Mouse (Mus musculus): ENCODE measurements at regions not wholly inside any gene's neighbourhood (a gene's known extent, or its start where the extent isn't known, plus 50 kb on each side); places are given as distances from the start of the nearest gene placed in this dataset.

DNA sequence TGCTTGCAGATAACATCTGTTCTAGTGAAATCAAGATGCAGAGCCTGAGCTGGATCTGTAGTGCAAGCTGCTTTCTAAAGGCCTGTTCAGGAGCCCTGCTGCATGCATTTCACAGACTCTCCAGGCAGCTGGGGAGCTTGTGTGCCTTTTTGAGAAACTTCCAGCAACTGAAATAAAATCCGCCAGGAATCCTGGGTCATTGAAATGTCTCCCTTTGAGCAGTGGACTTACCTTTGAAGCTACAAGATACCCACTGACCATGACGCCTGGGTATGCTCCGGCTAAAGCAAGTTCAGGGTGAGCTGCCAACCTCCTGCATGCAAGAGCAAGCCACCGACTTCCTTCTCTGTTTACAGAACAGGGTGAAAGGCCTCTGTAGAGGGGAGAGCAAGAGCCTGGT lies 278.7 kb downstream of the Cenpw start:
- H3K27ac ChIP-seq, result no peak overlapping the region
- WGBS, result 25% methylated on average over 4 of the region's 4 CpGs
- no peaks in the 10 kb centered on the region for H3K27me3 ChIP-seq (replicated peaks)
- no peak overlapping the region for H3K4me2 ChIP-seq (replicated peaks)
- H3K9ac ChIP-seq, result no peak overlapping the region
- no peaks in the 10 kb centered on the region for H3K4me1 ChIP-seq (replicated peaks)
- no peaks in the 10 kb centered on the region for H3K36me3 ChIP-seq
- ATAC-seq, result no peak
- H3K4me3 ChIP-seq (replicated peaks), result no peak overlapping the region
- H3K9me3 ChIP-seq, result no peaks in the 10 kb centered on the region

DNA sequence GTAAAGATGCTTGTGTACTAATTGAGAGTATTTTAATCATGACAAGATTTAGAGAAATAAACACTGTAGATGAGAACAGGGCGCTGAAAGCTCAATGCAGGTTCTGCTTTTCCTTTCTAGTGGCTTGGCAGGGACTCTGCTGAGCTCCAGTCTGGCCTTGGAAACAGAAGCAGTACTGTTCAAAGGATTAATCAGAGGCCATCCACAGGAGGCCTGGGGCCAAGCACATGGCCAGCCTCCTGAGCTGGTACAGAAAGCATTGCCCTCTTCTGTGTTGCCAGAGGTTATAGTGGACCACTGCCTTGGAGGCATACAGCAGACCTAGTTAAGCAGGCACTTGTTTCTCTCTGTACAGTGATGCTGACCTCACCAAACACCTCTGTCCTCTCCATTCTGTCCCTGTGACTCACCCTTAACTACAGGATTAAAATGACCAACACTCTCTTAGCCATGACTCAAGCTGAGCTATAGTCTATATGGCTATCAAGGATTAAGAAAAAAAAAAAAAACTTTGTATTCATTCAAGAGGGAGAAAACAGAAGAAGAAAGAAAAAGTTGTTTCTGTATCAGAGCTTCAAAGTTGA lies 302.5 kb downstream of the Cenpw start:
- H3K36me3 ChIP-seq, result no peaks in the 10 kb centered on the region
- no peaks in the 10 kb centered on the region for H3K9me3 ChIP-seq
- 47% methylated on average over 1 of the region's 1 CpGs for WGBS
- no peak overlapping the region for H3K27ac ChIP-seq
- no peak overlapping the region for H3K4me3 ChIP-seq (replicated peaks)
- H3K9ac ChIP-seq, result no peak overlapping the region
- no peaks in the 10 kb centered on the region for H3K4me1 ChIP-seq (replicated peaks)
- no peaks in the 10 kb centered on the region for H3K27me3 ChIP-seq (replicated peaks)
- no peak for ATAC-seq
- no peak overlapping the region for H3K4me2 ChIP-seq (replicated peaks)

DNA sequence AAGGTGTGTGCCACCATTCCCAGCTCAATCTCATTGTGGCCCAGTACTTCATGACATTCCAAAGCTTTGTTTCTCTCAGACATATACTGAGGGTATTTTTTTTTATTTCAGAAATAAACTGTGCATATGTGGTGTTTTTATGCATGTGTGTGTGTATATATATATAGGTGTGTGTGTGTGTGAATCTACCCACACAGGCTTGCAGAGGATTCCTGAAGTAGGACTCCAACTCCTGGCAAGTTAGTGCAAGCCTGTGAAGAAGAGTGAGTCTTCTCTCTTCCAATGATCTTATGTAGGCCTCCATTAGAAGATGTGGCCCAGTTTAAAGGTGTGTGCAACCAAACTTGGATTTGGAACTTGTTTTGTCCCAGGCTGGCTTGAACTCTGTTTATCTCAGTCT lies 328.9 kb upstream of the Rspo3 start:
- Histone ChIP-seq H3K4me1 (replicated peaks) (no peaks in the 10 kb centered on the region), H3K27me3 (replicated peaks) (no peaks in the 10 kb centered on the region), H3K36me3 (no peaks in the 10 kb centered on the region), H3K4me3 (replicated peaks) (no peak overlapping the region), H3K4me2 (replicated peaks) (no peak overlapping the region), H3K27ac (no peak overlapping the region), H3K9me3 (no peaks in the 10 kb centered on the region), H3K9ac (no peak overlapping the region)
- ATAC-seq, result no peak

- Histone ChIP-seq H3K9ac (no peak overlapping the region), H3K36me3 (no peaks in the 10 kb centered on the region), H3K9me3 (no peaks in the 10 kb centered on the region), H3K27me3 (replicated peaks) (no peaks in the 10 kb centered on the region), H3K4me1 (replicated peaks) (no peaks in the 10 kb centered on the region), H3K27ac (no peak overlapping the region), H3K4me2 (replicated peaks) (no peak overlapping the region), H3K4me3 (replicated peaks) (no peak overlapping the region)
- ATAC-seq, result no peak
- whole genome bisulfite sequencing, result 21% methylated on average over 2 of the region's 2 CpGs
These were observed 320.2 kb upstream of the Rspo3 start for GRCm38 (mm10) chr10:29855749-29856313.

GRCm38 (mm10) chr10:29852516-29852915 lies 316.8 kb upstream of the Rspo3 start:
- no peaks in the 10 kb centered on the region for H3K9me3 ChIP-seq
- H3K4me2 ChIP-seq (replicated peaks), result no peak overlapping the region
- H3K9ac ChIP-seq, result no peak overlapping the region
- 60% methylated on average over 2 of the region's 2 CpGs for WGBS
- H3K4me1 ChIP-seq (replicated peaks), result no peaks in the 10 kb centered on the region
- no peak overlapping the region for H3K27ac ChIP-seq
- no peak overlapping the region for H3K4me3 ChIP-seq (replicated peaks)
- no peaks in the 10 kb centered on the region for H3K36me3 ChIP-seq
- no peak for ATAC-seq
- H3K27me3 ChIP-seq (replicated peaks), result no peaks in the 10 kb centered on the region

DNA sequence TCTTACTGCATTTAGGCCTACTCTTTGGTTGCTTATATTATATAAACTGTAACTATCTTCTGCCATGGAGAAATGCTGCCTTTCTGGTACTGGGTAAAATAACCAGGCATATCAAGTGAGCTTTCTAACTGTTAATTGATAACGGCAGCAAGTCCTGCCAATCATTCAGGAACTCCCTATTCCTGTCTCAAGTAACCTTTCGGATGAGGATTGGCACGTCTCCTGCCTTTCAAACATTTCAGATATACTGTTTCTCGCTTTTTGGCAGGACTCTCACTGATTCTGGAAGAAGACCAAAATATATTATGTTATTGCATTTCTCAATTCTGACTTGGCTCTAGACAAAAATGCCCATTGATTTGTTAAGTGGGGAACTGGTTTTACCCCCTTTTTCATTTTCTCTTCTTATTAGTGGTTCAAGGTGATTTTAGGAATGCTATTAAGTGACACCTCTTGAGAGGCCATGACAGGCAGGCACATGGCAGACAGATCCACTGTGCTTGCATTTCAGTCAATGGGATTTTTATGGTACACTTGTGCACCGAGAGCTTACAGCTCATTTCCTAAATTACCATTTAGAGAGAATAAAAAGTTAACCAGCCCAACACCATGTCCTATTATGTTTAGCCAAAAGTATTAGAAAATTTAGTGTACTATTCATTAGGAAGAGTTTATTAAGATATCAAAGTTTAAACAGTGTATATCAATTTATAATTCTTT lies 289.4 kb upstream of the Rspo3 start:
- no peak overlapping the region for H3K4me3 ChIP-seq (replicated peaks)
- H3K9ac ChIP-seq, result no peak overlapping the region
- no peaks in the 10 kb centered on the region for H3K36me3 ChIP-seq
- no peaks in the 10 kb centered on the region for H3K27me3 ChIP-seq (replicated peaks)
- H3K9me3 ChIP-seq, result no peaks in the 10 kb centered on the region
- no peaks in the 10 kb centered on the region for H3K4me1 ChIP-seq (replicated peaks)
- H3K27ac ChIP-seq, result no peak overlapping the region
- no peak overlapping the region for H3K4me2 ChIP-seq (replicated peaks)
- 72% methylated on average over 5 of the region's 5 CpGs for WGBS
- no peak for ATAC-seq

- no peak overlapping the region for H3K9ac ChIP-seq
- no peaks in the 10 kb centered on the region for H3K27me3 ChIP-seq (replicated peaks)
- no peak overlapping the region for H3K4me3 ChIP-seq (replicated peaks)
- no peaks in the 10 kb centered on the region for H3K36me3 ChIP-seq
- no peak overlapping the region for H3K4me2 ChIP-seq (replicated peaks)
- H3K27ac ChIP-seq, result no peak overlapping the region
- H3K4me1 ChIP-seq (replicated peaks), result no peaks in the 10 kb centered on the region
- no peak for ATAC-seq
- no peaks in the 10 kb centered on the region for H3K9me3 ChIP-seq
These were observed 288.7 kb upstream of the Rspo3 start for GRCm38 (mm10) chr10:29824413-29824812.

- no peak for ATAC-seq
- H3K36me3 ChIP-seq, result no peaks in the 10 kb centered on the region
- no peaks in the 10 kb centered on the region for H3K4me1 ChIP-seq (replicated peaks)
- H3K4me2 ChIP-seq (replicated peaks), result no peak overlapping the region
- WGBS, result 65% methylated on average over 2 of the region's 2 CpGs
- no peaks in the 10 kb centered on the region for H3K9me3 ChIP-seq
- H3K4me3 ChIP-seq (replicated peaks), result no peak overlapping the region
- H3K9ac ChIP-seq, result no peak overlapping the region
- no peaks in the 10 kb centered on the region for H3K27me3 ChIP-seq (replicated peaks)
- H3K27ac ChIP-seq, result no peak overlapping the region
These were observed 287.5 kb upstream of the Rspo3 start for GRCm38 (mm10) chr10:29823177-29823576.

DNA sequence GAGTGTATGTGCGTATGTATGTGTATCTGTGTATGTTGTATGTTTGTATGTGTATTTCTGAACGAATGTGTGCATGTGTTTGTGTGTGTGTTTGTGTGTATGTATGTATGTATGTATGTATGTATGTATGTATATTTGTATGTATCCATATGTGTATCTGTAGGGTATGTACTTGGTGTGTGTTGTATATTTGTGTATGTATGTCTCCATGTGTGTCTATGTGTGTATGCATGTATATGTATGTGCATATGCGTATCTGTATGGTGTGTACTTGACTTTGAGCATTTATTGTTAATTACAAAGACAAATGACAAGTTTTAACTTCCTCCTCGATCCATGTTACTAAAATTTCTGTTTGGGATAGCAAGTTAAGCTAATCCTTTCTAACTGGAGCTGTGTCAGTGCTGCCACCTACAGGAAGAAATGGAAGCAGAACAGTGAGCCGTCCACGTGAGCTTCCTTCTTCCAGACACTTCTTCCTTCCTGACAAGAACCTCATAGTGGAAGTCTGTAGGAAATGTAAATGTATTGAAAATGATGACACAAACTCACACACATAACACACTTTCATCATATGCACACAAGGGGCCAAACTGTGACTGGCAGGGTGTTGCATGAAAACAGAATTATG lies 268.4 kb upstream of the Rspo3 start:
- ATAC-seq, result peak; percentile 66; the same call in 1 of the 2 replicates
- Histone ChIP-seq H3K36me3 (no peaks in the 10 kb centered on the region), H3K4me3 (replicated peaks) (no peak overlapping the region), H3K27ac (no peak overlapping the region), H3K4me2 (replicated peaks) (no peak overlapping the region), H3K4me1 (replicated peaks) (no peaks in the 10 kb centered on the region), H3K27me3 (replicated peaks) (no peaks in the 10 kb centered on the region), H3K9ac (no peak overlapping the region), H3K9me3 (no peaks in the 10 kb centered on the region)
- WGBS, result 41% methylated on average over 6 of the region's 6 CpGs

DNA sequence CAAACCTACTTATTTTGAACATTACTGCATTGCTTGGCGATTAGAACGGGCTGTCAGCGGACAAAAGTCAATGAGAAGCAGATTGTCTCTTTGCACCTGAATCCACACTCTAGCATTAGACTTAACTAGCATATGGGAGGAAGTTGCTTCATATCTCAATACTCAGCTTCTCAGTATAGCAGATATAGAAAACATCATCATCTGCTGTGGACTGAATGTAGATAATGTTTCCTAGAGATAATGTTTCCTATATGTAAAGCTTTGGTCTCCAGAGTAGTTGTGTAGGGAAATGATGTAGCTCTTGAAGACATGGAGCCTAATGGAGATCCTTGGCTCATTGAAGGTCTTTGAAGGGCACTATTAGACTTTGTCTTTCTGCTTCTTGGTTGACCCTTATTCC lies 267.0 kb upstream of the Rspo3 start:
- WGBS, result 91% methylated on average over 3 of the region's 3 CpGs
- no peak for ATAC-seq
- H3K9me3 ChIP-seq, result no peaks in the 10 kb centered on the region
- H3K4me2 ChIP-seq (replicated peaks), result no peak overlapping the region
- H3K27me3 ChIP-seq (replicated peaks), result no peaks in the 10 kb centered on the region
- no peak overlapping the region for H3K9ac ChIP-seq
- no peaks in the 10 kb centered on the region for H3K36me3 ChIP-seq
- no peaks in the 10 kb centered on the region for H3K4me1 ChIP-seq (replicated peaks)
- H3K27ac ChIP-seq, result no peak overlapping the region
- H3K4me3 ChIP-seq (replicated peaks), result no peak overlapping the region

DNA sequence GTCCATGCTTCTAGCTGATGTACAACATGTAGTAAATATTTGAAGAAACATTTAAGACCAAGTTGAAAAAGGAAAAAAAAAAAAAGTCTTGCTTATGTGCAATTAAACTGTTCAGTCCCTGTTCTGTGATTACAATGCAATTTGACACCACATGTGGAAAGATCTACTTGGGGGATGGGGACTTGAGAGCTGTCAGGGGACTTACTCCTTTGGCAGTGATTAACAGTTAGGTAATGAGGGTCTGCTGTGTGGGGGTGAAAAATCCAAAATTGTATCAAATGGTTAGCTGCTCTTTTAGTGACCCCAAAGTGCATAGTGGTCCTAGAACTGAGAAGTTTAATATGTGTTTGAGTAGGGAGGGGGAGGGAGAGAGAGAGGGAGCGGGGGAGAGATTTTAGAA lies 259.0 kb upstream of the Rspo3 start:
- no peak overlapping the region for H3K4me2 ChIP-seq (replicated peaks)
- ATAC-seq, result no peak
- no peaks in the 10 kb centered on the region for H3K9me3 ChIP-seq
- H3K9ac ChIP-seq, result no peak overlapping the region
- no peak overlapping the region for H3K4me3 ChIP-seq (replicated peaks)
- no peaks in the 10 kb centered on the region for H3K27me3 ChIP-seq (replicated peaks)
- 86% methylated on average over 1 of the region's 1 CpGs for WGBS
- H3K4me1 ChIP-seq (replicated peaks), result no peaks in the 10 kb centered on the region
- no peak overlapping the region for H3K27ac ChIP-seq
- H3K36me3 ChIP-seq, result no peaks in the 10 kb centered on the region

DNA sequence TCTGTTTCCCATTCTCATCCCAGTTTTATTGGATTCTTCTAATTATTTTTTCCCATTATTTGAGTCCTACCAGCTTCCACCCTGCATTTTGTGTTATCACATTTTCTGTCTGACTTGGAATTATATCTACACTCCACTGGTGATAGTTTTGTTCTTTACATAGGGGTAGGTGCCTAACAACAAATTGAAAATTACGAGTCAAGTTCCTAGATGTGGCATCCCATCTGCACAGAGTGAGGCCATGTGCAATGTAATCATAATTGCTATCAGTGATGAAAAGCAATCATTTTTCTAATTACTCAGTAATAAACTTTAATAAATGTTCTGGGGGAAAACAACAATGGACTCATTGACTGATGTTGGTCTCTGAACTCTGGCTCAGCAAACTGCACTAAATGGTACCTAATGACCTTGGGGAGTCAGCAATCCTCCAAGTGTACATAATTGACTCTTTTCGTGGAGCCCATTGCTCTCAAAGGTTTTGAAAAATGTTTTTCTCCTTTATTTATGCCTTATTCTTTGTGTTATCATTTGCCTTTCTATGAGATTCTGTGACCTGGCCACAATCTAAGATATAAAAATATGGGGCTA lies 250.6 kb upstream of the Rspo3 start:
- Histone ChIP-seq H3K9ac (no peak overlapping the region), H3K9me3 (no peaks in the 10 kb centered on the region), H3K27ac (no peak overlapping the region), H3K4me3 (replicated peaks) (no peak overlapping the region), H3K4me2 (replicated peaks) (no peak overlapping the region), H3K27me3 (replicated peaks) (no peaks in the 10 kb centered on the region), H3K36me3 (no peaks in the 10 kb centered on the region), H3K4me1 (replicated peaks) (no peaks in the 10 kb centered on the region)
- 70% methylated on average over 2 of the region's 2 CpGs for WGBS
- ATAC-seq, result no peak
